Mouse (Mus musculus): ENCODE measurements around the gene Defb19.

DNA sequence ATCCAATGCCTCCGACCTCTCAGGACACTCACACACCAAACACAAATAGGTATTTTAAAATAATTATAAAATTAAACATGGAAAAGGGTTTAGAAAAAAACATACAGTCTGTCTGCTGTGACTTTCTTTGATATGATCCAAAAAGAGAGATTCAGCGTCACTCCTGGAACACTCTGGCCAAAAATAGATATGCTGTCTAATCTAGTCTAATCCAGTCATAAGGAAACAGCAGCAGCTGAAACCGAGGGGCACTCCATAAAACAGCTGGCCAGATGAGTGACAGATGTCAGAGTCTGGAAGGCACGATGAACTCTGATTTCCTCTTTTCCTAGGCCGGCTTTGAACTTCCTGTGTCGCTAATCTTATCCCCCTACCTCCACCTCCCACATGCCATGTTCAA, 36.4 kb upstream of the Defb19 start:
- TF ChIP-seq CTCF (IDR thresholded peaks at IDR 0.05; ENCODE audit: low read depth) = no peak
- no peak for TF ChIP-seq EP300 (optimal IDR thresholded peaks at IDR 0.05)

Data from stomach, postnatal 0 days (tissue).